Mouse (Mus musculus): ENCODE results near the gene Erich3.

GRCm38 (mm10) chr3:154764115-154764514, 100.5 kb downstream of the Erich3 start:
- TF ChIP-seq RCOR1 (conservative IDR thresholded peaks at IDR 0.05; ENCODE audit: low read depth, low read length) (no peak), ZC3H11A (IDR thresholded peaks at IDR 0.05; ENCODE audit: low read depth, low read length) (no peak), POLR2A (IDR thresholded peaks at IDR 0.05; ENCODE audit: low read depth, low read length) (no peak), USF1 (IDR thresholded peaks at IDR 0.05; ENCODE audit: low read depth, low read length) (no peak), MAFK (IDR thresholded peaks at IDR 0.05; ENCODE audit: insufficient replicate concordance, low read length) (no peak), CTCF (conservative IDR thresholded peaks at IDR 0.05 in 1 of 2, IDR thresholded peaks at IDR 0.05 in 1 of 2; ENCODE audit: low read depth in 2 of 2, low read length in 2 of 2) (no peak), NRF1 (IDR thresholded peaks at IDR 0.05; ENCODE audit: low read depth, low read length) (no peak), SIN3A (IDR thresholded peaks at IDR 0.05; ENCODE audit: low read length) (no peak), MAX (IDR thresholded peaks at IDR 0.05; ENCODE audit: low read length) (no peak), ZNF384 (IDR thresholded peaks at IDR 0.05; ENCODE audit: low read depth, low read length) (no peak), CHD2 (IDR thresholded peaks at IDR 0.05; ENCODE audit: low read length) (no peak)

Measured in CH12.LX (cell line).